Mouse (Mus musculus) brain, adult 2 months (tissue): Measurements from ENCODE around the gene Specc1.

Source experiments
- DNase-seq: peaks from one replicate; pipeline ENCODE4 v3.0.0; 2011; ENCODE audit warnings: low read depth, low spot score

Gene Specc1

GRCm38 (mm10) chr11:62168146-62168545 is 211.6 kb downstream of the Specc1 start:
- no peak for DNase-seq

- no peak for DNase-seq
Measured at GRCm38 (mm10) chr11:62177395-62178113, 221.0 kb downstream of the Specc1 start.

GRCm38 (mm10) chr11:62180791-62181190 is 224.2 kb downstream of the Specc1 start:
- no peak for DNase-seq

- no peak for DNase-seq
Measured at GRCm38 (mm10) chr11:62184900-62185299, 228.3 kb downstream of the Specc1 start.

- peak; percentile 10 for DNase-seq
Measured at GRCm38 (mm10) chr11:62187074-62187473, 230.5 kb downstream of the Specc1 start.

GRCm38 (mm10) chr11:62192050-62192449 is 235.5 kb downstream of the Specc1 start:
- peak; percentile 70 for DNase-seq

GRCm38 (mm10) chr11:62193116-62193515 is 236.6 kb downstream of the Specc1 start:
- no peak for DNase-seq

GRCm38 (mm10) chr11:62194217-62194616 is 237.7 kb downstream of the Specc1 start:
- no peak for DNase-seq

- no peak for DNase-seq
Measured at GRCm38 (mm10) chr11:62200901-62201512, 244.4 kb downstream of the Specc1 start.

- DNase-seq, result no peak
Measured at GRCm38 (mm10) chr11:62202645-62203044, 246.1 kb downstream of the Specc1 start.

GRCm38 (mm10) chr11:62209111-62209510 is 252.5 kb downstream of the Specc1 start:
- no peak for DNase-seq

- DNase-seq, result no peak
Measured at GRCm38 (mm10) chr11:62209891-62210290, 253.3 kb downstream of the Specc1 start.

- DNase-seq, result peak; percentile 71
Measured at GRCm38 (mm10) chr11:62213384-62213989, 256.9 kb downstream of the Specc1 start.

GRCm38 (mm10) chr11:62215107-62215506 is 258.5 kb downstream of the Specc1 start:
- DNase-seq, result no peak

- DNase-seq, result peak; percentile 31
Measured at GRCm38 (mm10) chr11:62217751-62218150, 261.2 kb downstream of the Specc1 start.

- no peak for DNase-seq
Measured at GRCm38 (mm10) chr11:62220756-62221510, 264.4 kb downstream of the Specc1 start.

GRCm38 (mm10) chr11:62223416-62223815 is 266.9 kb downstream of the Specc1 start:
- no peak for DNase-seq

- DNase-seq, result peak; percentile 53
Measured at GRCm38 (mm10) chr11:62223962-62224361, 267.4 kb downstream of the Specc1 start.

- DNase-seq, result no peak
Measured at GRCm38 (mm10) chr11:62224797-62225196, 268.2 kb downstream of the Specc1 start.

- DNase-seq, result no peak
Measured at GRCm38 (mm10) chr11:62240631-62241261, 284.2 kb downstream of the Specc1 start.

GRCm38 (mm10) chr11:62243871-62244270 is 287.3 kb downstream of the Specc1 start:
- no peak for DNase-seq

GRCm38 (mm10) chr11:62244471-62244870 is 287.9 kb downstream of the Specc1 start:
- no peak for DNase-seq
